Mouse (Mus musculus) gastrocnemius, adult 2 months (tissue): ENCODE measurements at regions not wholly inside any gene's neighbourhood (a gene's known extent, or its start where the extent isn't known, plus 50 kb on each side); places are given as distances from the start of the nearest gene placed in this dataset.

ENCODE experiments used
- DNase-seq: peaks from one replicate; pipeline ENCODE4 v3.0.0; 2022
- H3K27ac ChIP-seq: fragments of 200-600 bp; 2 replicates; pipeline ENCODE4 v1.8.1; 2022; ENCODE audit warnings: mild to moderate bottlenecking
- H3K4me3 ChIP-seq: fragments of 200-600 bp; 2 replicates; pipeline ENCODE4 v1.8.1; 2022; ENCODE audit warnings: mild to moderate bottlenecking, moderate library complexity
- CTCF ChIP-seq: fragments of 200-600 bp; IDR thresholded peaks from 2 replicates; pipeline ENCODE4 v1.8.1; 2022; ENCODE audit warnings: antibody characterized with exemption, mild to moderate bottlenecking, moderate library complexity
- intact Hi-C: fragments of 180-260 bp; cut with DNase I; formaldehyde crosslinking; loops from one replicate; pipeline ENCODE4 v1.15.1; 2025

DNA sequence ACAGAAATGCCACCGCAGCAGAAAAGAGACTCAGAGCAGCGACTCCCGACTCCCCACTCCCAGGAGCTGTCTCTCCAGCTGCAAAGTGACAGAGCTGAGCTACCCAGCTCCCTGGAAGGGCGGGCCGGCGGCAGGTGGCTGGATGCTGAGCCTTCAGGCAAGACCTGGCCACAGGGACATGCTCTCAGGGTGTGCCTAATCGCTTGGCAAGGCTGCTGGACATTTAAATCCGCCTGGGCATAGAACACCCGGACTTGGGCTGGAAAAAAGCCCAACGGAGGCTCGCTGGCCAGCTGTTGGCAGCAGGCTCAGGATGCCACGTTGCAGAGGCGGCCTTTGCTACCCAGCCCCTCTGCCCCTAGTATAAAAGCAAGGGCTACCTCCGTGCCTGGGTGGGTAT is 74.6 kb upstream of the Mgme1 start:
- intact Hi-C loops = no loop called here
- Histone ChIP-seq H3K4me3 (no peak overlapping the region), H3K27ac (0 out of 2 replicates have a peak overlapping the region, but pooled peaks have one; percentile 7)
- DNase-seq = peak; percentile 77
- TF ChIP-seq CTCF = no peak

DNA sequence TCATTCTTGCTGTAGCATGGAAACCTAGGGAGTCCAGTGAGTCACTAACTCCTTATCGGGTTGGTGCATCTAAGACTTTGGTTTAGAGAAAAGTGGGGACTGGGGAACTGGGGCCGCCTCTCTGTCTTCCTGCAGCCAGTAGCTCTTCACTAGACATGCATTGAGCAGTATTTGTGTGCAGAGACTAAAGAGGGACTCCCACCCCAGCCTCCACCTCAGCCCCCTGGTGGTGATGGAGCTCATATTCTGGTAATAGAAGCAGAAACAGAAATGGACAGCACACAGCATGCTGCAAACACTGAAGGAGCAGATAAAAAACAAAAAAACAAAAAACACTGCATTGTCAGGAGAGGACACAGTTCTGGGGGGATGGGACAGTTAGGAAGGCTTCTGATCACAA is 73.3 kb upstream of the Mgme1 start:
- DNase-seq = peak; percentile 32
- Histone ChIP-seq H3K27ac (no peak overlapping the region), H3K4me3 (no peak overlapping the region)
- intact Hi-C loops = no loop called here
- TF ChIP-seq CTCF = peak; percentile 48

DNA sequence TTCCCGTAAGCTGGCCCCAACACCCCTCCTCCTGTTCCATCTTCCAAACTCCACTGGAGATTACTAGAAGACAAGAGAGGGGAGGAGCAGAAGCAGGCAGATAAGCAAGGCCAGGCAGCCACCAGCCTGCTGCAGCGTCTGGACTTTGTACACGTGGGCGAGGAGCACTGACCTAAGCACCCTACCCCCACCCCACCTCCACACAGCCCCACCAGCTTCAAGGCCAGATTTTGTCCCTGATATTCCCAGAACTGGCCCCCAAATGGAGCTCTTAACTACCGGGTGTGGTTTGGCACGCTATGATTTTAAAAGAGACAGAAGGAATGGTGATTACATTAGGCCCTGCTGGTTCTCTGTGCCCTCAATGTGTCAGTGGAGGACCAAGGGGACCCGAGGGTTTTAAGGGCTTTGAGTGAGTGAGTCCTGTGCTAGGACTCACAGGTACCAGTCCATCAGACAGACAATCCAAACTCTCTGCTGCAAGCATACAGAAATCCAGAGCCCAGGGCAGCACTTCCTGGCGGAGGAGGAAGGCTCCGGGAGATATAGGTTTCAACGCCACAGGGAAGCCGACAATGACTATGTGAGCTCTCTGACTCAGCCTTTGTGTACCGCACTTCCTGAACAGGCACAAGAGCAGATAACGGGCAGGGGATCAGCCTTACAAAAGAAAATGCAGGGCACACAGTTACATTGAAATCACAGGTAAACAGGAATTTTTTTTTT is 72.0 kb upstream of the Mgme1 start:
- TF ChIP-seq CTCF = no peak
- no peak overlapping the region; the same call in 1 of the 2 replicates for H3K27ac ChIP-seq
- no peak overlapping the region for H3K4me3 ChIP-seq
- peak; percentile 28 for DNase-seq
- intact Hi-C loops = no loop called here
